Mouse (Mus musculus): ENCODE data around the gene Cdc42bpa.

DNA sequence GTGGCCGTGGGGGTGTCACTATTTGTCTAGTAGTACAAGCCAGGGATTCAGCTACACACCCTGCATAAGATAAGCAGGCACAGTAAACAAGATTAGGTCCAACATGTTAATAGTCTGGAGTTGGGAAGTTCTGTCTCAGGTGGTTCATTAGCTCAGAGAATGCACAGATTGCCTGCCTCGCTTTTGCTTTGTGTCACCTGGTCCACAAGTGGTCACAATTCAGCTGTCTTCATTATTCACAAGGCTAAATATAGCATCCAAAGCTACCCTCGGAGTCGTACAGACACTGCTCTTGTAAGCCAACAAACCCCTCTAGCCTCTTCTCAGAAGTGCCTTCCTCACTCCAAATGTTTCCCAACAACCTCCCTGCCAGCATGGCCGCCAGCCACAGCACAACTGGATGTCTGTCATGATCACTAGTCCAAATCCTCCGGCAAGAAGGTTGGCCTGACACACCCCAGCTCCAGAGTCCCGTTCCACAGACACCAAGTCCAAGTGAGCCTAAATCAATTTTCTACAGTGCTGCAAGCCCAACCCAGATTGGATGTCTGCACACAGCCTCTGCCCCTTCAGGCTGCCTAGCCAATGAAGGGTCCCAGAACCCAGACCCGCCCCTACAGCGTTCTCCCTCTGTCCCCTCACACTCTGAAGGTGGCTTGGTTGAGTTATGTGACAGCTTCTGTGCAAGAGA is 234.7 kb downstream of the Cdc42bpa start:
- TF ChIP-seq CTCF (IDR thresholded peaks at IDR 0.05; ENCODE audit: low read depth, low read length) (no peak), POLR2A (IDR thresholded peaks at IDR 0.05; ENCODE audit: borderline replicate concordance, low read depth, low read length) (no peak)
